9 mouse cellular contexts compared by ENCODE assay signal in the genomic region with DNA sequence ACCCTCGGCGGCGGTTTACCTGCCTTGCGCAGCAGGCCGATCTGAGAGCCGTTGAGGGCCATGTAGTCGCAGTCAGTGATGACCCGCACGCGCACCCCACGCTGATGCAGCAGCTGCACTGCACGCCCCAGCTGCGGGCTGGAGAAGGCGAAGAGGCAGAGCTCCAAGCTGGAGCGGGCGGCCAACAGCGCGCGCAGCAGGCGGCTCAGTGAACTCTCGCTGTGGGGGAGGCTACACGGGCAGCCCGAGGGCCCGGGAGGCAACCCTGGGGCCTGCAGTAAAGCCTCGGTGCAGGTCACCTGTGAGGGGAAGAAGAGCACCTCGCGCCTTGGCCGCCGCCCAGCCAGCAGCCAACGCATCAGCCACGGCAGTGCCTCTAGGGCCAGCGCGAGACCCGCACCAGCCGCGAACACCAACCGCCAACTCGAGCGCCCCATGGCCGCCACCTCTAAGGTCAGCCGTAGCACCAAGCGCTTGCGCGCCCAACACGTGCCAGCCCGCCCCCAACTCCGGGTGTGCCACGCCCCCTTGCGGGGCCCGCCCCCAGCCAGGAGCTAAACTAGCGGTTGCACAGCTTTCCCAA. TPM values are rescaled to one million over a fixed set of nuclear protein-coding genes. Genes with fewer than 3 reads are reported as not detected.
DNase-seq lines count a peak whose midpoint lies in the region; ATAC-seq and TF ChIP-seq lines count a peak whose summit lies in the region.
"Had no signal": no experiment of that assay in that cellular context is flagged by ENCODE, and none has a peak within 500 bp of the region (broad histone marks: within the 10 kb centered on the region; RNA-seq: fewer than 3 reads in every experiment).

Gene Pld6 (minus strand): TSS at position 447 of the 583 bp plus-strand sequence.

- TF ChIP-seq CTCF in heart, postnatal 0 days (IDR thresholded peaks at IDR 0.05; ENCODE audit: low read depth), result peak; percentile 21; the same call in 1 of the 2 replicates

- no peak for TF ChIP-seq EP300 in heart, postnatal 0 days (IDR thresholded peaks at IDR 0.05; ENCODE audit: low read depth)

- H3K36me3 ChIP-seq in heart, postnatal 0 days (replicated peaks; ENCODE audit: control insufficient read depth, insufficient read depth, low read length), result peaks cover 12% of the 10 kb centered on the region

- H3K9me3 ChIP-seq in heart, postnatal 0 days (replicated peaks; ENCODE audit: control insufficient read depth, low read length), result no peaks in the 10 kb centered on the region

- H3K9ac ChIP-seq in heart, postnatal 0 days (replicated peaks; ENCODE audit: low read depth, low read length), result peak within 1 kb of the TSS; percentile 47

- no peak within 1 kb of the TSS for H3K27ac ChIP-seq in heart, postnatal 0 days (ENCODE audit: low read depth)
- H3K27ac ChIP-seq: macrophage had no signal

- WGBS in heart, postnatal 0 days, result 1% methylated on average over 50 of the region's 51 CpGs

- 0 out of 2 replicates have a peak, but pooled peaks cover 4% of the 10 kb centered on the region for H3K4me1 ChIP-seq in heart, postnatal 0 days (ENCODE audit: control insufficient read depth, insufficient read depth)

- H3K4me2 ChIP-seq in heart, postnatal 0 days (ENCODE audit: low read depth, low read length), result peak within 1 kb of the TSS; percentile 73

- H3K27me3 ChIP-seq in heart, postnatal 0 days (ENCODE audit: control insufficient read depth, insufficient read depth, low read length), result no peaks in the 10 kb centered on the region

- peak within 1 kb of the TSS; percentile 46 for H3K4me3 ChIP-seq in heart, postnatal 0 days (ENCODE audit: low read depth, low read length)

- peak; percentile 93 for DNase-seq in heart, adult 11 months
- DNase-seq in heart, postnatal 25 days (ENCODE audit: low spot score), result no peak
- peak; percentile 38 for DNase-seq in embryo, embryonic 11.5 days (ENCODE audit: low read depth, low spot score)
- peak; percentile 59 for DNase-seq in heart, postnatal 0 days (ENCODE audit: low spot score)
- DNase-seq in kidney, postnatal 25 days, result peak; percentile 62 to 82
- DNase-seq in retina, postnatal 1 day, result peak; percentile 79
- peak; percentile 46 for DNase-seq in urinary bladder, adult 2 months (ENCODE audit: low spot score)

- intact Hi-C loops in heart, postnatal 25 days (cut with DNase I), result no loop called here

- peak; percentile 86 for ATAC-seq in heart, postnatal 0 days (ENCODE audit: insufficient read depth, low read depth)
- ATAC-seq in megakaryocyte, adult 5-6 weeks (ENCODE audit: poor library complexity, severe bottlenecking), result peak; percentile 71

RNA-seq across cellular contexts. Expression of gene Pld6, which starts in this region (rescaled TPM):
- under 1 TPM; 0.18 to 0.42 TPM for total RNA-seq in heart, postnatal 25 days (2021)
- not detected in 2 replicates for total RNA-seq in heart, postnatal 0 days (2014; rRNA removed; ENCODE audit: low replicate concordance)
- polyA plus RNA-seq in heart, postnatal 0 days (2015; fragmentation: Nextera tagmentation; extraction: Ambion mirVana), result 3.3 and 3.4 TPM in 2 replicates
- not detected in 2 replicates for total RNA-seq in megakaryocyte, adult 5-6 weeks (2015)
- total RNA-seq in megakaryocyte, adult 5-6 weeks (2017), result not detected in 2 replicates
- 1.2 and 1.5 TPM in 2 replicates for polyA plus RNA-seq in urinary bladder, adult 2 months (2012; rRNA removed)
- polyA plus RNA-seq: macrophage had no signal

Comparison
In these comparisons a context has a peak if more than half of its experiments do, and no peak if none do; other contexts are left out.
1. Peak in ATAC-seq in megakaryocyte, adult 5-6 weeks; RNA of the gene not detected or under 1 TPM.